Mouse (Mus musculus) thymus, adult 2 months (tissue): ENCODE results near the gene Comp.

ENCODE experiments used
- CTCF ChIP-seq: fragments of 200-500 bp; IDR thresholded peaks from 2 replicates; pipeline ENCODE4 v1.5.1; 2012; ENCODE audit warnings: mild to moderate bottlenecking, control low read depth, low read length, moderate library complexity, borderline replicate concordance; ENCODE audit not compliant: control insufficient read depth, poor library complexity, insufficient read depth; ENCODE audit errors: extremely low read depth
- POLR2A ChIP-seq: fragments of 200-500 bp; IDR thresholded peaks from 2 replicates; pipeline ENCODE4 v1.6.1; 2012; ENCODE audit warnings: mild to moderate bottlenecking, low read length, control low read depth, moderate library complexity; ENCODE audit not compliant: control insufficient read depth, poor library complexity, insufficient read depth; ENCODE audit errors: extremely low read depth

GRCm38 (mm10) chr8:70376275-70376741 is 3.0 kb downstream of the Comp start:
- no peak for TF ChIP-seq CTCF
- TF ChIP-seq POLR2A, result no peak
